Mouse (Mus musculus): ENCODE measurements around the gene Uhrf1. TPM values are rescaled to one million over a fixed set of nuclear protein-coding genes. Genes with fewer than 3 reads are reported as not detected.

Gene Uhrf1
- polyA plus RNA-seq, 2 experiments = 93.9 to 105 TPM

DNA sequence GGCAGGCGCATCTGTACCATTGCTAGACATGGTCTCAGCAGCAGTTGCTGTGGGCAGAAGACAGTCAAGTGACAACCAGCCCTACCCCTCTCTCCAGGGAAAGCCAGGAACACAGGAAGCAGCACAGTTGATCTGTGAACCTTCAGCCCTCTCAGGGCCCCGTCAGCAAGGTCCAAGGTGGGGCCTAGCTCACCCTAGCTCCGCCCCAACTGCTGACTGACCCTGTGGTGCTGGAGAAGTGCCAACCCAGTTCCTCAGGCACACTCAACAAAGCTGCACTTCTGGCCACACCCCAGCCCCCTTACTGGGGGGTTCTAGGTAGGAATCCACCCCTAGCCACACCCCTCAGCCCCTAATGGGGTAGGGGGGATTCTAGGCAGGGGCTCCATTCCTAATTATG lies 15.3 kb upstream of the Uhrf1 start:
- Histone ChIP-seq H3K4me1 (ENCODE audit: control insufficient read depth, insufficient read depth, low read length) (peaks cover 33% of the 10 kb centered on the region), H3K27me3 (ENCODE audit: control insufficient read depth, insufficient read depth, low read length) (no peaks in the 10 kb centered on the region), H3K36me3 (ENCODE audit: control insufficient read depth, insufficient read depth, low read length) (peaks cover 41% of the 10 kb centered on the region), H3K4me2 (replicated peaks; ENCODE audit: low read depth, low read length, severe bottlenecking) (peak overlapping the region; percentile 71; the same call in 1 of the 2 replicates), H3K9ac (ENCODE audit: low read depth, low read length, severe bottlenecking) (0 out of 2 replicates have a peak overlapping the region, but pooled peaks have one; percentile 40), H3K9me3 (ENCODE audit: control insufficient read depth, low read length) (no peaks in the 10 kb centered on the region), H3K4me3 (replicated peaks; ENCODE audit: low read length) (no peak overlapping the region), H3K27ac (replicated peaks; ENCODE audit: low read depth, low read length) (no peak overlapping the region)
- no peak for DNase-seq (ENCODE audit: low spot score)
- ATAC-seq (ENCODE audit: low FRiP score, low read depth) = no peak
- no peak for TF ChIP-seq POLR2A (IDR thresholded peaks at IDR 0.05; ENCODE audit: borderline replicate concordance, extremely low read depth, insufficient read depth, insufficient read length)
- WGBS = 59% methylated on average over 3 of the region's 3 CpGs

DNA sequence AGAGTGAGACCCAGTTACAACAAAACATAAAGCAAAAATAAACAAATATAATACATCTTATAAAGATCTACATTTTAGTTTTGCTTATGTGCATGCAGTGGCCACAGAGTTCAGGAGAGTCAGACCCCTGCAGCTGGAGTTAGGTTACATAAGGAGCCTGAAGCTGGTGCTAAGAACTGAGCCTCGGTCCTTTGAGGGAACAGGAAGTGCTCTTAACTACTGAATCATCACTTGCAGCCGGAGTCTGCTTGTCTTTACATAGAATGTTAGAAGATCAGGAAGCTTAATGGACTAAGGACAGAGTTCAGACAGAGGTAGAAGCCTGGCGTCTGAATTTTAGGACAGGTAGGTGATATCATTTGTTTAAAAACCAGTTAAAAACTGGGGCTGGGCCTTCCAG lies 14.3 kb upstream of the Uhrf1 start:
- H3K4me1 ChIP-seq (ENCODE audit: control insufficient read depth, insufficient read depth, low read length) = peaks cover 33% of the 10 kb centered on the region
- ATAC-seq (ENCODE audit: low FRiP score, low read depth) (no peak), DNase-seq (ENCODE audit: low spot score) (no peak)
- peak overlapping the region; percentile 68; the same call in 1 of the 2 replicates for H3K9ac ChIP-seq (ENCODE audit: low read depth, low read length, severe bottlenecking)
- peak overlapping the region; percentile 71 for H3K4me2 ChIP-seq (replicated peaks; ENCODE audit: low read depth, low read length, severe bottlenecking)
- H3K4me3 ChIP-seq (replicated peaks; ENCODE audit: low read length) = peak overlapping the region; percentile 57
- peak overlapping the region; percentile 92 for H3K27ac ChIP-seq (replicated peaks; ENCODE audit: low read depth, low read length)
- 26% methylated on average over 3 of the region's 3 CpGs for WGBS
- no peaks in the 10 kb centered on the region for H3K9me3 ChIP-seq (ENCODE audit: control insufficient read depth, low read length)
- no peaks in the 10 kb centered on the region for H3K27me3 ChIP-seq (ENCODE audit: control insufficient read depth, insufficient read depth, low read length)
- peaks cover 33% of the 10 kb centered on the region for H3K36me3 ChIP-seq (ENCODE audit: control insufficient read depth, insufficient read depth, low read length)
- no peak for TF ChIP-seq POLR2A (IDR thresholded peaks at IDR 0.05; ENCODE audit: borderline replicate concordance, extremely low read depth, insufficient read depth, insufficient read length)

GRCm38 (mm10) chr17:56289371-56290331 lies 13.5 kb upstream of the Uhrf1 start:
- ATAC-seq (ENCODE audit: low FRiP score, low read depth) = peak; percentile 16; the same call in 1 of the 2 replicates
- under 1% methylated on average over 23 of the region's 23 CpGs for WGBS
- H3K4me1 ChIP-seq (ENCODE audit: control insufficient read depth, insufficient read depth, low read length) = peaks cover 33% of the 10 kb centered on the region

GRCm38 (mm10) chr17:56290388-56291170 lies 12.5 kb upstream of the Uhrf1 start:
- 5% methylated on average over 17 of the region's 17 CpGs for WGBS
- peak; percentile 54; the same call in 1 of the 2 replicates for TF ChIP-seq POLR2A (IDR thresholded peaks at IDR 0.05; ENCODE audit: borderline replicate concordance, extremely low read depth, insufficient read depth, insufficient read length)
- DNase-seq (ENCODE audit: low spot score) (peak; percentile 98), ATAC-seq (ENCODE audit: low FRiP score, low read depth) (peak; percentile 90)
- peak overlapping the region; percentile 68 for H3K9ac ChIP-seq (ENCODE audit: low read depth, low read length, severe bottlenecking)
- H3K4me3 ChIP-seq (replicated peaks; ENCODE audit: low read length) = peak overlapping the region; percentile 57
- H3K9me3 ChIP-seq (ENCODE audit: control insufficient read depth, low read length) = no peaks in the 10 kb centered on the region
- peak overlapping the region; percentile 92 for H3K27ac ChIP-seq (replicated peaks; ENCODE audit: low read depth, low read length)
- H3K4me1 ChIP-seq (ENCODE audit: control insufficient read depth, insufficient read depth, low read length) = peaks cover 33% of the 10 kb centered on the region
- H3K36me3 ChIP-seq (ENCODE audit: control insufficient read depth, insufficient read depth, low read length) = peaks cover 15% of the 10 kb centered on the region
- H3K4me2 ChIP-seq (replicated peaks; ENCODE audit: low read depth, low read length, severe bottlenecking) = peak overlapping the region; percentile 71
- no peaks in the 10 kb centered on the region for H3K27me3 ChIP-seq (ENCODE audit: control insufficient read depth, insufficient read depth, low read length)

More at GRCm38 (mm10) chr17:56289371-56290331, 13.5 kb upstream of the Uhrf1 start:
- Histone ChIP-seq H3K9me3 (ENCODE audit: control insufficient read depth, low read length) (no peaks in the 10 kb centered on the region), H3K36me3 (ENCODE audit: control insufficient read depth, insufficient read depth, low read length) (peaks cover 25% of the 10 kb centered on the region), H3K9ac (ENCODE audit: low read depth, low read length, severe bottlenecking) (peak overlapping the region; percentile 68), H3K4me2 (replicated peaks; ENCODE audit: low read depth, low read length, severe bottlenecking) (peak overlapping the region; percentile 71), H3K27me3 (ENCODE audit: control insufficient read depth, insufficient read depth, low read length) (no peaks in the 10 kb centered on the region), H3K27ac (replicated peaks; ENCODE audit: low read depth, low read length) (peak overlapping the region; percentile 92), H3K4me3 (replicated peaks; ENCODE audit: low read length) (peak overlapping the region; percentile 57)
- DNase-seq (ENCODE audit: low spot score) = peak; percentile 83
- TF ChIP-seq POLR2A (IDR thresholded peaks at IDR 0.05; ENCODE audit: borderline replicate concordance, extremely low read depth, insufficient read depth, insufficient read length) = no peak

DNA sequence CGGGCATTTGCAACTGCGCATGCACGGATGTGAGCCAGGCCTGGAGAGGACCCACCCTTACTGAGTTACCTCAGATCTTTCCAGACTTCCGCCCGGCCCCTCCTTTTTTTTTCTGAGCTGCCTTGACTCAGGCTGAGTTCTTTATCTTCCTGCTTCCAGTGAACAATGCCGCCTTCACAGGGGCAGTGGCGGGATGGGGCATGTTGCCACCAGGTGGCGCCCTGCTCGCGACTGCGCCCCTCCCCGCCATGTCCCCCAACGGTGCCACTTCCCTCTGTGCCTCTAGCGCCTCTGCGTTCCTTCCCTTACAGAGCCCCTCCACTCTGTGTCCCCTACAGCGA lies 12.0 kb upstream of the Uhrf1 start:
- H3K9me3 ChIP-seq (ENCODE audit: control insufficient read depth, low read length) = no peaks in the 10 kb centered on the region
- peak overlapping the region; percentile 57 for H3K4me3 ChIP-seq (replicated peaks; ENCODE audit: low read length)
- peak; percentile 89 for DNase-seq (ENCODE audit: low spot score)
- H3K27me3 ChIP-seq (ENCODE audit: control insufficient read depth, insufficient read depth, low read length) = no peaks in the 10 kb centered on the region
- peak overlapping the region; percentile 92 for H3K27ac ChIP-seq (replicated peaks; ENCODE audit: low read depth, low read length)
- WGBS = 2% methylated on average over 14 of the region's 16 CpGs
- H3K4me2 ChIP-seq (replicated peaks; ENCODE audit: low read depth, low read length, severe bottlenecking) = peak overlapping the region; percentile 71
- peak; percentile 88 for ATAC-seq (ENCODE audit: low FRiP score, low read depth)
- H3K4me1 ChIP-seq (ENCODE audit: control insufficient read depth, insufficient read depth, low read length) = peaks cover 33% of the 10 kb centered on the region
- no peak for TF ChIP-seq POLR2A (IDR thresholded peaks at IDR 0.05; ENCODE audit: borderline replicate concordance, extremely low read depth, insufficient read depth, insufficient read length)
- peak overlapping the region; percentile 68 for H3K9ac ChIP-seq (ENCODE audit: low read depth, low read length, severe bottlenecking)
- peaks cover 10% of the 10 kb centered on the region for H3K36me3 ChIP-seq (ENCODE audit: control insufficient read depth, insufficient read depth, low read length)

Measured in limb, embryonic 14.5 days (tissue).